Mouse (Mus musculus): ENCODE results near the gene Numbl. TPM values are rescaled to one million over a fixed set of nuclear protein-coding genes. Genes with fewer than 3 reads are reported as not detected.

Gene Numbl
- polyA plus RNA-seq, 1 experiment from 2014 or later: 33.7 TPM

DNA sequence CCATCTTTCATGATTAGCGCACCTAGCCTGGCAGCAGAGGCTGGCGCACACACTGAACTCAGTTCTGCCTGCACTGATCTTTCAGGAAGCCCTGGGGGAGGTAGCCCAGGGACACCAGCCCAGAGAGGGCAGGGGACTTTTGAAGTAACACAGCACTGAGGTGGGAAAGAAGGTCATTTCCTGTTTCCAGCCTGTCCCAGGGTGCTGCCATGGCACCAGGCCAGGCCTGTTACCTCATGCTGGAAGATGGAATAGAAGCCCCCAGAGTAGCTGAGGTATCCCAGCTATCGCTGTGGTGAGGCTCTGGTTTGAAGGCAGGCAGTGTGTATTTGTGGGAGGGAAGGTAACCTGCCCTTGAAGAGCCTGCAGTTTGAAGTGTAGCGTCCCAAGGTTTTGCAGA lies 16.7 kb downstream of the Numbl start:
- Histone ChIP-seq H3K36me3 (ENCODE audit: control insufficient read depth, insufficient read depth, low read length) (peaks cover 95% of the 10 kb centered on the region), H3K4me3 (replicated peaks; ENCODE audit: low read depth, low read length) (no peak overlapping the region), H3K4me1 (ENCODE audit: control insufficient read depth, insufficient read depth, low read length) (no peaks in the 10 kb centered on the region), H3K4me2 (ENCODE audit: low read length) (no peak overlapping the region), H3K9ac (replicated peaks; ENCODE audit: low read length) (no peak overlapping the region), H3K9me3 (ENCODE audit: control insufficient read depth, low read length) (no peaks in the 10 kb centered on the region), H3K27ac (replicated peaks; ENCODE audit: low read depth, low read length) (no peak overlapping the region), H3K27me3 (ENCODE audit: control insufficient read depth, insufficient read depth, low read length) (no peaks in the 10 kb centered on the region)
- DNase-seq: no peak
- no peak for ATAC-seq (ENCODE audit: low FRiP score, low TSS enrichment)
- 98% methylated on average over 4 of the region's 4 CpGs for WGBS

- ATAC-seq (ENCODE audit: low FRiP score, low TSS enrichment) (no peak), DNase-seq (no peak)
- 70% methylated on average over 7 of the region's 7 CpGs for WGBS
- Histone ChIP-seq H3K4me1 (ENCODE audit: control insufficient read depth, insufficient read depth, low read length) (no peaks in the 10 kb centered on the region), H3K4me3 (replicated peaks; ENCODE audit: low read depth, low read length) (no peak overlapping the region), H3K27ac (replicated peaks; ENCODE audit: low read depth, low read length) (no peak overlapping the region), H3K4me2 (ENCODE audit: low read length) (no peak overlapping the region), H3K9me3 (ENCODE audit: control insufficient read depth, low read length) (no peaks in the 10 kb centered on the region), H3K9ac (replicated peaks; ENCODE audit: low read length) (no peak overlapping the region), H3K27me3 (ENCODE audit: control insufficient read depth, insufficient read depth, low read length) (no peaks in the 10 kb centered on the region), H3K36me3 (ENCODE audit: control insufficient read depth, insufficient read depth, low read length) (peaks cover 95% of the 10 kb centered on the region)
Measured at GRCm38 (mm10) chr7:27276021-27276420, 17.8 kb downstream of the Numbl start.

- Histone ChIP-seq H3K9ac (replicated peaks; ENCODE audit: low read length) (no peak overlapping the region), H3K36me3 (ENCODE audit: control insufficient read depth, insufficient read depth, low read length) (peaks cover 95% of the 10 kb centered on the region), H3K4me3 (replicated peaks; ENCODE audit: low read depth, low read length) (no peak overlapping the region), H3K27me3 (ENCODE audit: control insufficient read depth, insufficient read depth, low read length) (no peaks in the 10 kb centered on the region), H3K9me3 (ENCODE audit: control insufficient read depth, low read length) (no peaks in the 10 kb centered on the region), H3K4me2 (ENCODE audit: low read length) (no peak overlapping the region), H3K27ac (replicated peaks; ENCODE audit: low read depth, low read length) (no peak overlapping the region), H3K4me1 (ENCODE audit: control insufficient read depth, insufficient read depth, low read length) (no peaks in the 10 kb centered on the region)
- DNase-seq: peak; percentile 40
- 93% methylated on average over 3 of the region's 3 CpGs for WGBS
- no peak for ATAC-seq (ENCODE audit: low FRiP score, low TSS enrichment)
Measured at GRCm38 (mm10) chr7:27277191-27277590, 19.0 kb downstream of the Numbl start.

- Histone ChIP-seq H3K4me3 (replicated peaks; ENCODE audit: low read depth, low read length) (no peak overlapping the region), H3K27ac (replicated peaks; ENCODE audit: low read depth, low read length) (no peak overlapping the region), H3K36me3 (ENCODE audit: control insufficient read depth, insufficient read depth, low read length) (peaks cover 62% of the 10 kb centered on the region), H3K9me3 (ENCODE audit: control insufficient read depth, low read length) (no peaks in the 10 kb centered on the region), H3K27me3 (ENCODE audit: control insufficient read depth, insufficient read depth, low read length) (no peaks in the 10 kb centered on the region), H3K9ac (replicated peaks; ENCODE audit: low read length) (no peak overlapping the region), H3K4me2 (ENCODE audit: low read length) (no peak overlapping the region), H3K4me1 (ENCODE audit: control insufficient read depth, insufficient read depth, low read length) (no peaks in the 10 kb centered on the region)
- 79% methylated on average over 13 of the region's 13 CpGs for WGBS
- no peak for ATAC-seq (ENCODE audit: low FRiP score, low TSS enrichment)
- no peak for DNase-seq
Measured at GRCm38 (mm10) chr7:27281717-27282116, 23.5 kb downstream of the Numbl start.

GRCm38 (mm10) chr7:27282225-27282624 lies 24.0 kb downstream of the Numbl start:
- Histone ChIP-seq H3K36me3 (ENCODE audit: control insufficient read depth, insufficient read depth, low read length) (peaks cover 56% of the 10 kb centered on the region), H3K4me2 (ENCODE audit: low read length) (no peak overlapping the region)

DNA sequence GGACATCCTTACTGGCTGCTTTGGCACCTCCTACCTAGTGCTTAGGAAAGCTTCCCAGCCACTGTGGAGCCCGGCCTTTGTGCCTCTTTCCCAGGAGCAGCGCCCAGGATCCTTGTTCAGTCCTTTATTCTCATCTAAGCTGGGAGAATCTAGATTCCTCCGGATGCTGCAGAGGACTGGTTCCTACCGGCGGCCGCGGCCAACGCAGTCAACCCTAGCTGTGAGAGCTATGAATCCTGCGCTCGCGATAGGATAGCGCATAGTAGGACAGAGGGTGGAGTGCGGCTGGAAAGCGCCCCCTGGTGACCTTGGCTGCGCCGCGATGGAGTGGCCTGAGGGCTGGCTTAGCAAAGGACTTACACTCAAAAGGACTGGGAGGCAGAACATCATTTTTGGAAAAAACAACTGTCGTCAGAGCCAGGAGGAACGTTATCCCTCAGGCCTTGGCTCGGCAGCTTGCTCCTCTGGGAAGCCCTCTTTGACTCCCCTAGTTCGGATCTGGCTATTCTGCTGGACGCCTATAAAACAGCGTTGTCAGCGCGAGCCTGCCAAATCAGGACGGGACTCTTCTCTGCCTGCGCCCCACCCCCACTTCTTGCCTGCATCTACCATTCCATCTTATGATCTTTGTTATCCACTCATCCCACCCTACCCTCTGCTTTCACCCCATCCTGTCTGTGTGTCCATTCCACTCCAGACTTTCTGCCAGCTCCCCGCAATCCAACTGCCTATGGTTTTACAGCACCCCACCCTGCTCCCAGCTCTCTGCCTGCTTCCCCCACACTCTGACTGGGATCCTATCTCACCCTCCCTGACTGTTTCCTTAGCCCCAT lies 26.8 kb downstream of the Numbl start:
- 1% methylated on average over 28 of the region's 28 CpGs for WGBS
- Histone ChIP-seq H3K9me3 (ENCODE audit: control insufficient read depth, low read length) (no peaks in the 10 kb centered on the region), H3K9ac (replicated peaks; ENCODE audit: low read length) (peak overlapping the region; percentile 9; the same call in 1 of the 2 replicates), H3K27ac (replicated peaks; ENCODE audit: low read depth, low read length) (no peak overlapping the region), H3K27me3 (ENCODE audit: control insufficient read depth, insufficient read depth, low read length) (no peaks in the 10 kb centered on the region), H3K4me3 (replicated peaks; ENCODE audit: low read depth, low read length) (no peak overlapping the region), H3K4me2 (ENCODE audit: low read length) (peak overlapping the region; percentile 23), H3K36me3 (ENCODE audit: control insufficient read depth, insufficient read depth, low read length) (peaks cover 29% of the 10 kb centered on the region), H3K4me1 (ENCODE audit: control insufficient read depth, insufficient read depth, low read length) (no peaks in the 10 kb centered on the region)
- ATAC-seq (ENCODE audit: low FRiP score, low TSS enrichment): peak; percentile 20; the same call in 1 of the 2 replicates
- peak; percentile 50 for DNase-seq

More at GRCm38 (mm10) chr7:27282225-27282624, 24.0 kb downstream of the Numbl start:
- no peak overlapping the region for H3K9ac ChIP-seq (replicated peaks; ENCODE audit: low read length)
- no peak overlapping the region for H3K27ac ChIP-seq (replicated peaks; ENCODE audit: low read depth, low read length)
- no peaks in the 10 kb centered on the region for H3K9me3 ChIP-seq (ENCODE audit: control insufficient read depth, low read length)
- no peak overlapping the region for H3K4me3 ChIP-seq (replicated peaks; ENCODE audit: low read depth, low read length)
- DNase-seq (no peak), ATAC-seq (ENCODE audit: low FRiP score, low TSS enrichment) (no peak)
- 65% methylated on average over 4 of the region's 4 CpGs for WGBS
- H3K4me1 ChIP-seq (ENCODE audit: control insufficient read depth, insufficient read depth, low read length): no peaks in the 10 kb centered on the region
- no peaks in the 10 kb centered on the region for H3K27me3 ChIP-seq (ENCODE audit: control insufficient read depth, insufficient read depth, low read length)

- peaks cover 23% of the 10 kb centered on the region for H3K36me3 ChIP-seq (ENCODE audit: control insufficient read depth, insufficient read depth, low read length)
- H3K4me2 ChIP-seq (ENCODE audit: low read length): peak overlapping the region; percentile 23
- ATAC-seq (ENCODE audit: low FRiP score, low TSS enrichment) (peak; percentile 60; the same call in 1 of the 2 replicates), DNase-seq (peak; percentile 82)
- H3K9me3 ChIP-seq (ENCODE audit: control insufficient read depth, low read length): no peaks in the 10 kb centered on the region
- 4% methylated on average over 8 of the region's 8 CpGs for WGBS
- no peak overlapping the region for H3K27ac ChIP-seq (replicated peaks; ENCODE audit: low read depth, low read length)
- no peaks in the 10 kb centered on the region for H3K27me3 ChIP-seq (ENCODE audit: control insufficient read depth, insufficient read depth, low read length)
- no peak overlapping the region for H3K9ac ChIP-seq (replicated peaks; ENCODE audit: low read length)
- H3K4me1 ChIP-seq (ENCODE audit: control insufficient read depth, insufficient read depth, low read length): no peaks in the 10 kb centered on the region
- H3K4me3 ChIP-seq (replicated peaks; ENCODE audit: low read depth, low read length): no peak overlapping the region
Measured at GRCm38 (mm10) chr7:27285698-27286066, 27.4 kb downstream of the Numbl start.

DNA sequence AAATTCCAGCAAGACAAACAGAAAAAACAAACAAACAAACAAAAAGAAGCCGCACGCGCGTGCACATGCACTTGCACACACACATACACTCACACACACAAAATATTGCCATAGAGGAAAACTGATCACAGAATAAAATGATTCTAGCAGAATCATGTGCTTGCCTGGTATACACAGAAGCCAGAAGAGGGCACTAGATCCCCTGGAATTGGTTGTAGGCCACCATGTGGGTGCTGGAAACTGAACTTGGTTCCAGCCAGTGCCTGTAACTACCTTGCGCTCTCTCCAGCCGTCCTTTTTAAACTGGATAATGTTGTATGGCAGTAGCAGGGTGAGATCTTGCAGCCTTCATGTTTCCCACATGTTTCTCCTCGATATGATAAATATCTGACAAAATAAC lies 30.5 kb downstream of the Numbl start:
- no peak overlapping the region for H3K4me2 ChIP-seq (ENCODE audit: low read length)
- no peak overlapping the region for H3K9ac ChIP-seq (replicated peaks; ENCODE audit: low read length)
- 87% methylated on average over 7 of the region's 7 CpGs for WGBS
- H3K4me3 ChIP-seq (replicated peaks; ENCODE audit: low read depth, low read length): no peak overlapping the region
- no peaks in the 10 kb centered on the region for H3K9me3 ChIP-seq (ENCODE audit: control insufficient read depth, low read length)
- H3K4me1 ChIP-seq (ENCODE audit: control insufficient read depth, insufficient read depth, low read length): no peaks in the 10 kb centered on the region
- no peak for DNase-seq
- H3K36me3 ChIP-seq (ENCODE audit: control insufficient read depth, insufficient read depth, low read length): no peaks in the 10 kb centered on the region
- H3K27me3 ChIP-seq (ENCODE audit: control insufficient read depth, insufficient read depth, low read length): no peaks in the 10 kb centered on the region
- H3K27ac ChIP-seq (replicated peaks; ENCODE audit: low read depth, low read length): no peak overlapping the region
- ATAC-seq (ENCODE audit: low FRiP score, low TSS enrichment): no peak

DNA sequence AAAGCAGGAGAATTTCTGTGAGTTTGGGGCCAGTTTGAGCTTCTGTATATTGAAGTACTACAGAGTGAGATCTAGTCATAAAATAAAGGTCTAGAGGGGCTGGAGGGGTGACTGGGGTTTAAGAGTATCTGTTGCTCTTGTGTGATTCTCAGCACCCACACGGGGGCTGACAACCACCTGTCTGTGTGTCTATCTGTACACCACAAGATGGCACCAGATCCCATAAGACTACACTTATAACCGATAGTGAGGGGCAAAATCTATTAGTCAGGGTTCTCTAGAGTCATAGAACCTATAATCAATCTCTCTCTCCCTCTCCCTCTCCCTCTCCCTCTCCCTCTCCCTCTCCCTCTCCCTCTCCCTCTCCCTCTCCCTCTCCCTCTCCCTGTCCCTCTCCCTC lies 32.3 kb downstream of the Numbl start:
- no peaks in the 10 kb centered on the region for H3K4me1 ChIP-seq (ENCODE audit: control insufficient read depth, insufficient read depth, low read length)
- no peak overlapping the region for H3K4me2 ChIP-seq (ENCODE audit: low read length)
- no peaks in the 10 kb centered on the region for H3K36me3 ChIP-seq (ENCODE audit: control insufficient read depth, insufficient read depth, low read length)
- H3K27ac ChIP-seq (replicated peaks; ENCODE audit: low read depth, low read length): no peak overlapping the region
- 71% methylated on average over 2 of the region's 2 CpGs for WGBS
- no peak overlapping the region for H3K9ac ChIP-seq (replicated peaks; ENCODE audit: low read length)
- DNase-seq (no peak), ATAC-seq (ENCODE audit: low FRiP score, low TSS enrichment) (no peak)
- no peak overlapping the region for H3K4me3 ChIP-seq (replicated peaks; ENCODE audit: low read depth, low read length)
- H3K9me3 ChIP-seq (ENCODE audit: control insufficient read depth, low read length): no peaks in the 10 kb centered on the region
- H3K27me3 ChIP-seq (ENCODE audit: control insufficient read depth, insufficient read depth, low read length): no peaks in the 10 kb centered on the region
